Mouse (Mus musculus) forebrain, postnatal 0 days (tissue): ENCODE measurements at regions not wholly inside any gene's neighbourhood (a gene's known extent, or its start where the extent isn't known, plus 50 kb on each side); places are given as distances from the start of the nearest gene placed in this dataset.
A peak's percentile ranks its signal among the peaks of the same experiment; 100 is the strongest.

Experiments
- ATAC-seq: fragments of 200-750 bp; cut with Nextera tagmentation; 2 replicates; pipeline ENCODE4 v1.8.0; 2017; ENCODE audit warnings: mild to moderate bottlenecking, moderate library complexity
- DNase-seq: peaks from one replicate; pipeline ENCODE4 v3.0.0-alpha.2; 2015
- H3K27ac ChIP-seq: fragments of 300-500 bp; sonication (generic); 2 replicates; pipeline ENCODE4 v1.5.1; 2014; ENCODE audit warnings: low read depth, mild to moderate bottlenecking, antibody characterized with exemption, low read length, moderate library complexity, mixed read lengths
- H3K27me3 ChIP-seq: fragments of 300-500 bp; sonication (generic); 2 replicates; pipeline ENCODE4 v1.6.1; 2014; ENCODE audit warnings: mild to moderate bottlenecking, low read length, mixed read lengths; ENCODE audit not compliant: insufficient read depth
- H3K36me3 ChIP-seq: fragments of 300-500 bp; sonication (generic); 2 replicates; pipeline ENCODE4 v1.6.1; 2014; ENCODE audit warnings: mild to moderate bottlenecking, moderate library complexity; ENCODE audit not compliant: insufficient read depth
- H3K4me1 ChIP-seq: fragments of 300-500 bp; sonication (generic); 2 replicates; pipeline ENCODE4 v1.6.1; 2014; ENCODE audit warnings: antibody characterized with exemption; ENCODE audit not compliant: insufficient read depth
- H3K4me2 ChIP-seq: fragments of 300-500 bp; sonication (generic); 2 replicates; pipeline ENCODE4 v1.6.1; 2014; ENCODE audit warnings: low read depth, mild to moderate bottlenecking, moderate library complexity
- H3K4me3 ChIP-seq: fragments of 300-500 bp; sonication (generic); 2 replicates; pipeline ENCODE4 v1.5.1; 2014; ENCODE audit warnings: low read depth, low read length, mixed read lengths
- H3K9ac ChIP-seq: fragments of 300-500 bp; sonication (generic); 2 replicates; pipeline ENCODE4 v1.6.1; 2014; ENCODE audit warnings: mild to moderate bottlenecking
- H3K9me3 ChIP-seq: fragments of 300-500 bp; sonication (generic); 2 replicates; pipeline ENCODE4 v1.6.1; 2016; ENCODE audit warnings: low read length
- CTCF ChIP-seq: sonication (generic); IDR thresholded peaks from 2 replicates; pipeline ENCODE4 v1.5.1; 2016; ENCODE audit warnings: antibody characterized with exemption, control low read depth, low read depth
- WGBS: fragments of 180-500 bp; shearing (Covaris S2); extraction: QIAGEN DNeasy Blood & Tissue Kit; methylation state at CpG from one replicate; pipeline ENCODE4 v1.1.7; 2014; 5-methylcytosine and 5-hydroxymethylcytosine counted together

DNA sequence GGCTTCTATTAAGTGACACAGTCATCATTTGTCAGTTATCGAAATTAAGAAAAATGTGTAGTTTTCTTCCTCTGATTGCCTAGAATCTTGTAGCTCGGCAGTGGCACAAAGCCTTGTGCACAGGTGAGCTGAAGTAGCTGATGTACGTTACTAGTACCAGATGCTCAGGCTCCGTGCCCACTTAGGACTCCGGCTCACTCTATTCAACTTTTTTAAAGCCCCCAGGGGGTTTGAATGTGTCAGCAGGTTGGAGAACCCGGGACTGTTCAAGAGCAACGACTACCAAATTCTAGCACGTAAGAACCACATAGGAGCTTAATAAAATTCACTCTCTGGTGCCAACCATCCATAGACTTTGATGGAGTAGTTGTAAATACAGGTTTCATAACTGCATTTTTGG is 371.0 kb downstream of the Pros1 start:
- Histone ChIP-seq H3K4me1 (no peaks in the 10 kb centered on the region), H3K9ac (no peak overlapping the region), H3K27ac (no peak overlapping the region), H3K4me3 (no peak overlapping the region), H3K27me3 (no peaks in the 10 kb centered on the region), H3K4me2 (no peak overlapping the region), H3K9me3 (no peaks in the 10 kb centered on the region), H3K36me3 (no peaks in the 10 kb centered on the region)
- DNase-seq: no peak
- ATAC-seq: no peak
- TF ChIP-seq CTCF: no peak
- 68% methylated on average over 8 of the region's 8 CpGs for WGBS

DNA sequence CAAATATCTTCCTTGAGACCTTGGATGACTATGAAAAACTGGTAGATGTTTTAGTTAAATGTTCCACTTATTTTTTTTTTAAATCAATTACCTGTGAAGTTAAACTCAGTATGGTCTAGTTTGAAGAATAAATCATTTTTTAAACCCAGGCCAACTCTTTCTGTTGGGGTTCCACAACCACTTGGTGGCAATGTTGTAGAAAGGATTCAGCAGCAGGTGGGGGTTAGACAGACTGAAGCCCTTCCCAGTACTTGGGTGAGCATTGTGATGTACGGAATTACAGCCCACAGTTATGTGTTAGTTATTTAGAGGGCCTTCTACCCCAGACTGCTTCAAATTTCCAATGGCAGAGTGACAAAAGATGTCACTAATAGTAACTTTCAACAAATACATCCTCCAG is 375.0 kb downstream of the Pros1 start:
- WGBS: 10% methylated on average over 1 of the region's 1 CpGs
- no peak overlapping the region for H3K9ac ChIP-seq
- H3K4me1 ChIP-seq: no peaks in the 10 kb centered on the region
- no peak overlapping the region for H3K4me2 ChIP-seq
- peak; percentile 46 for TF ChIP-seq CTCF
- H3K4me3 ChIP-seq: no peak overlapping the region
- DNase-seq (peak; percentile 40), ATAC-seq (no peak)
- no peaks in the 10 kb centered on the region for H3K27me3 ChIP-seq
- no peaks in the 10 kb centered on the region for H3K9me3 ChIP-seq
- no peaks in the 10 kb centered on the region for H3K36me3 ChIP-seq
- no peak overlapping the region for H3K27ac ChIP-seq

DNA sequence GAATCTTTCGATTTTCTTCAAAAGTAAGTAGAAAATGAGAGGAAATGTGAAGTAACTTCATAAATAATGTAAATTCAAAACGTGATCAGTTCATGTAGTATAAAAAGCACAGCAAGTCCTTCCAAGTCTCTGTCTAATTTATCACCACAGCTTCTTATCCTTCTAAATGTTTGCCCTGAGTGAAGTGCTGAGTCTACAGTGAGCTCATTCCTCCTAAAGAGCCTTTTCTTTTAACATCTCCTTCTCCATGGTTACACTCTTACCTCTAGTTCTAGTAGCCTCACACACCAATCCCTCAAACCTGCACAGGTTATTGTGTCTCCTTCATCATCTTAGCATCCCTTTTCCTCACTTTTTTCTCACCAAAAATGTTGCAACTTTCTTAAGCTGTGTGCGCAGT is 375.5 kb downstream of the Pros1 start:
- no peak overlapping the region for H3K4me3 ChIP-seq
- no peak for TF ChIP-seq CTCF
- no peak overlapping the region for H3K9ac ChIP-seq
- 60% methylated on average over 3 of the region's 3 CpGs for WGBS
- no peak overlapping the region for H3K27ac ChIP-seq
- DNase-seq (no peak), ATAC-seq (no peak)
- no peaks in the 10 kb centered on the region for H3K27me3 ChIP-seq
- H3K4me2 ChIP-seq: no peak overlapping the region
- no peaks in the 10 kb centered on the region for H3K9me3 ChIP-seq
- H3K4me1 ChIP-seq: no peaks in the 10 kb centered on the region
- no peaks in the 10 kb centered on the region for H3K36me3 ChIP-seq

DNA sequence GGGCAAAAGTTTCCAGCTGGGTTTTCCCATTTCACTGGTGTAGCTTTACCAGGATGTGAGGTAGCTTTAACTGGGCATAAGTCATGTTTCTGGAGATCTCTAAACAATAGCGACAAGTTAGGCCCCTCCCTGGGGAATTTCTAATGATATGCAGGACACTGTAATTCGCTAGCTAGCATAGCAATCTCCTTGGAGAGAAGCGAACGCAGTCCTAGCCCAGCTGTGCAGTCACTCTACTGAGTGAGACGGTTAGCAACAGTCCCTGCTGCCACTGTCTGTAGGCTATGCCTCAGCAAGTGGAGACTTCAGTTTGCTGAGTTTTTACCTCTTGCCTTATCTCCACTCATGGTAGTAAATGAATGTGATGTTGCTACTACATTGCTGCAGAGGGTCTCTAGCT is 416.1 kb downstream of the Pros1 start:
- no peak for TF ChIP-seq CTCF
- WGBS: 48% methylated on average over 5 of the region's 5 CpGs

DNA sequence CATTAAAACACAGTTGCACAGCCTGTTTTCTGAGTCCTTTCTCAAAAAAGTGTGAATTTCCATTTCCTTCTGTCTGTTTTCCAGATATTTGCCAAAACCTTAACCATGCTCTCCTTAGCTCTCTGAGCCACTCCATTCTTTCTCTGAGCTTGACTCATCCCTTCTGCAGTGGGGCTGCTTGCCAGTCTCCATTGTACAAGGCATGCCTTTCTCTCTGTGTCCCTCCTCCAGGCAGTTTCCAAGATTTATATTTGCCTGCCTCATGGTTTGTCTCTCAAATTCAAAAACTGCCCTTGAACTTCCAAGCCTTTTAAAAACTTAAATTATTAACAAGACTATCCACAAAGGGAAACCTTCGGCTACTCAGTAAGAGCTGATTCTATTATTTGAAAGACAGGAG is 423.4 kb downstream of the Pros1 start:
- Histone ChIP-seq H3K9me3 (no peaks in the 10 kb centered on the region), H3K27me3 (no peaks in the 10 kb centered on the region), H3K9ac (no peak overlapping the region), H3K27ac (no peak overlapping the region), H3K4me1 (no peaks in the 10 kb centered on the region), H3K36me3 (no peaks in the 10 kb centered on the region), H3K4me3 (no peak overlapping the region), H3K4me2 (no peak overlapping the region)
- no peak for ATAC-seq
- no peak for TF ChIP-seq CTCF
- 49% methylated on average over 1 of the region's 1 CpGs for WGBS
- no peak for DNase-seq

More for the DNA sequence above, 416.1 kb downstream of the Pros1 start:
- H3K4me1 ChIP-seq: no peaks in the 10 kb centered on the region
- H3K27ac ChIP-seq: no peak overlapping the region
- ATAC-seq (no peak), DNase-seq (no peak)
- no peak overlapping the region for H3K4me3 ChIP-seq
- H3K27me3 ChIP-seq: no peaks in the 10 kb centered on the region
- H3K9me3 ChIP-seq: no peaks in the 10 kb centered on the region
- H3K4me2 ChIP-seq: no peak overlapping the region
- H3K9ac ChIP-seq: no peak overlapping the region
- H3K36me3 ChIP-seq: no peaks in the 10 kb centered on the region

DNA sequence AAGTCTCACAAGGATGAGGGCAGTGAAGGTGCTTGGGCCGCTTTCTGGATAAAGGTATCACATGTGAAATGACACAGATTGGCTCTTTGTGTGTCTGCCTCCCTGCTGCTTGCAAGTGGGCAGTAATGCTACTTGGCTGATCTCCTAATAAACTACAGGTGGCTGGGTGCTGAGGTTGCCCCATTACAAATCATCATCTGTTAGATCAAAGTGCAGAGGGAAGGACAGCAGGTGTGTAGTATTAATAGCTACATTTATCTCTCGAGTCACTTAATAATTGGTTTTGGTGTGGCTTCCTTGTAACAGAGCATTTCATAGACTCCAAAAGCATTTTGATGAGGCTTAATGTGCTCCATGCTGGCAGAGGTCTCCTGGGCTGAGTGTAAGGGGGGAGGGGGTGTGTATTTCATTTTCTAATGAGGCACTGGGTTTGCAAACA is 424.2 kb downstream of the Pros1 start:
- Histone ChIP-seq H3K9ac (no peak overlapping the region), H3K36me3 (no peaks in the 10 kb centered on the region), H3K4me3 (no peak overlapping the region), H3K27ac (no peak overlapping the region), H3K4me2 (no peak overlapping the region), H3K4me1 (no peaks in the 10 kb centered on the region), H3K9me3 (no peaks in the 10 kb centered on the region), H3K27me3 (no peaks in the 10 kb centered on the region)
- WGBS: 24% methylated on average over 2 of the region's 2 CpGs
- ATAC-seq: peak; percentile 58; the same call in 1 of the 2 replicates
- no peak for TF ChIP-seq CTCF
- no peak for DNase-seq

DNA sequence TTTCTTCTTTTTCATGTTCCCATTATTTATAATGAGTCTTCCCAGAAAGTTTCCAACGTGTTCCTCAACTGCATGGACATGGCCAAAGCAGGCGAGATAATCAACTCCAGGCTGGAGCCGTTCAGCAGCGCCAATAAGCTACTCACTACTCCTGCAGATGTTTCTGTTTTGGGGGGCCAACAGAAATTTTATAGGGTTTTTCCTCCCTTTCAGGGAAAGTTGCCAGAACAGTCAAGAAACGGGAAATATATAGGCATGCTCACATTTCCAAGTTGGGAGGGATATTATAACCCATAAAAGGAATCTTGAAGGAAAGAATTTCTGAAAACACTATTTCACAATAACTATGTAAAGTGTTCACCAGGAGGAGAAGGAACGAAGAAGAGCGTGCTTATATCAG is 433.5 kb downstream of the Pros1 start:
- Histone ChIP-seq H3K36me3 (no peaks in the 10 kb centered on the region), H3K27me3 (no peaks in the 10 kb centered on the region), H3K27ac (no peak overlapping the region), H3K4me1 (no peaks in the 10 kb centered on the region), H3K9ac (no peak overlapping the region), H3K9me3 (no peaks in the 10 kb centered on the region), H3K4me2 (no peak overlapping the region), H3K4me3 (no peak overlapping the region)
- TF ChIP-seq CTCF: no peak
- no peak for DNase-seq
- no peak for ATAC-seq
- 86% methylated on average over 7 of the region's 7 CpGs for WGBS

DNA sequence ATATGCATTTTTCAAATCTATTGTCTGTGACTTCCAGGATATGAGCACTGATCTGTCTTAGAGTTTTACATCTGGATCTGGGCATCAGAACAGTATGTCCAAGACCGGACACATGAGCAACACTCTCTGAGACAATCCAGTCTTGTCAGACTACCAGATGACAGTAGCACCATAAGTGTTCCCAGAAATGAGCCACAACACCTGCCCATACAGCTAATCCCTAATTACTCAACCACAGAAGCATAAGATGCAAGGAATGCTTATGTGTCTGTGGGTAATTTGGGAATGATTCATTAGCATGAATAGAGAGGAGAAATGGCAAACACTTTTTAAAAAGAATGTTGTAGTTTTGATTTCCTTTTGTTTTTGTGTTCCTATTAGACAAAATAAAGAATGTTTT is 457.6 kb downstream of the Pros1 start:
- Histone ChIP-seq H3K9ac (no peak overlapping the region), H3K9me3 (no peaks in the 10 kb centered on the region), H3K4me1 (no peaks in the 10 kb centered on the region), H3K27ac (no peak overlapping the region), H3K4me3 (no peak overlapping the region), H3K36me3 (no peaks in the 10 kb centered on the region), H3K4me2 (no peak overlapping the region), H3K27me3 (no peaks in the 10 kb centered on the region)
- 89% methylated on average over 1 of the region's 1 CpGs for WGBS
- no peak for TF ChIP-seq CTCF
- DNase-seq (no peak), ATAC-seq (no peak)
